Mouse (Mus musculus) stomach, postnatal 0 days (tissue): Measurements from ENCODE around the gene Grid1.

Source experiments
- CTCF ChIP-seq: IDR thresholded peaks from 2 replicates; pipeline ENCODE4 v1.5.1; 2016; ENCODE audit warnings: antibody characterized with exemption, low read depth, mild to moderate bottlenecking, moderate library complexity
- EP300 ChIP-seq: optimal IDR thresholded peaks from 2 replicates; pipeline ENCODE3; 2016; ENCODE audit warnings: antibody characterized with exemption

GRCm38 (mm10) chr14:35152450-35152849 is 332.5 kb downstream of the Grid1 start:
- TF ChIP-seq EP300 (no peak), CTCF (no peak)
